Mouse (Mus musculus) right cerebral cortex, postnatal 4 days (tissue): ENCODE measurements around the gene Bzw1.

Experiments
- DNase-seq: peaks from one replicate; pipeline ENCODE4 v3.0.0-alpha.2; 2022

Bzw1 gene

DNA sequence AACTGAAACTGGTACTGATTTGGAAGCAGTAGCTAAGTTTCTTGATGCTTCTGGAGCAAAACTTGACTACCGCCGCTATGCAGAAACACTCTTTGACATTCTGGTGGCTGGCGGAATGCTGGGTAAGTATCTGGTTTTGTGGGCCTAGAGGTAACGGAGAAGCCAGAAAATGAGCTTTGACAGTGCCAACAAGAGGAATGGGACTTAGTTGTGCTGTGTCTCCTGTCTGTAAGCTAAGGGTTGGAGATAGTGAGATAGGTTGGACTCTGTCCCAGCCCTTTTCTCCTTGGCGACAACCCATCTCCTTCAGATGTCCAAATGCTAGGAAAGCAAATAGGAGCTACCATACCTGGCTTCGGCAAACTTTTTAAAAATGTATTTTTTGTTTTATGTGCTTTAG is 5.0 kb downstream of the Bzw1 start:
- DNase-seq: no peak

DNA sequence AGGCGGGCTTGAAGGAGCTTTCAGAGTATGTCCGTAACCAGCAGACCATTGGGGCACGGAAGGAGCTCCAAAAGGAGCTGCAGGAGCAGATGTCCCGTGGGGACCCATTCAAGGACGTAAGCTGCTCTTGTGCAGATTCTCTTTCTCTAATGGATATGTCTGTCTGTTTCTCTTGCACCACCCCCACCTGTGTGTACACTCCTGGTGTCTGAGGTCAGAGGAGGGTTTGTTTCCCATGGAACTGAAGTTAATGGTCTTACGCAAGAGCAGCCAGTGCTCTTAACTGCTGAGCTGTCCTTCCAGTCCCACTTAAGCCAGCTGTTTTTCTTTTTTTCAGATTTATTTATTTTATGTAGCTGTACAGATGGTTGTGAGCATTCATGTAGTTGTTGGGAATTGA is 8.7 kb downstream of the Bzw1 start:
- DNase-seq: no peak

DNA sequence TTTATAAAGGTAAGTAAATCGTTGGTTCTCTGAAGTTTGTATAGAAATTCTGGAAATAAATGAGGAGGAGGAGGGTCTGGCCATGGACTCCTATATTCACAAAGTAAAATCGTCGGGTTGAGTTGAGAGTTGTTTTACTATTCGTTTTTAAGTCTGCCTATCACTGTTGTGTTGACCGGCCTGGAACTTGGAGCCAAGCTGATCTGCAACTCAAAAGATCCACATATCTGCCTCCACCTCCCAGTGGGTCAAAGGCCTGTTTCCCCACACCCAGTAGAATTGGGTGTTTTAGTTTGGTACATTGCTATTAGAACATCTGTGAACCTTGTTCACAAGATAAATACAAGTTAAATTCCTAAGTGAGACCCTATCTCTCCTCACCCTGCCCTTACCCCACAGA is 11.0 kb downstream of the Bzw1 start:
- no peak for DNase-seq

DNA sequence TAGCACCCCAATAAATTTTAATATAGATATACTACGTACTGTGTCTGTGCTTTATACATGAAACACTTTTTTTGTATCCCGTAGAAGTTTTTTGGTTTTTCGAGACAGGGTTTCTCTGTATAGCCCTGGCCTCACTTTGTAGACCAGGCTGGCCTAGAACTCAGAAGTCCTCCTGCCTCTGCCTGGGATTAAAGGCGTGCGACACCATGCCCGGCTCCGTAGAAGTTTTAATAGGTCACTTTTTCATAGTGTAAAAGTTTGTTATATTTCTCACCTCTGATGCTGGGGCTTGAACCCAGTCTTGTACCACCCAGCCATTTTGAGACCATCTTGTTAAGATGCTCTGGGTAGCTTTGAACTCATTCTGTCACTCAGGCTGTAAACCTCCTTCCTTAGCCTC is 14.6 kb downstream of the Bzw1 start:
- no peak for DNase-seq

DNA sequence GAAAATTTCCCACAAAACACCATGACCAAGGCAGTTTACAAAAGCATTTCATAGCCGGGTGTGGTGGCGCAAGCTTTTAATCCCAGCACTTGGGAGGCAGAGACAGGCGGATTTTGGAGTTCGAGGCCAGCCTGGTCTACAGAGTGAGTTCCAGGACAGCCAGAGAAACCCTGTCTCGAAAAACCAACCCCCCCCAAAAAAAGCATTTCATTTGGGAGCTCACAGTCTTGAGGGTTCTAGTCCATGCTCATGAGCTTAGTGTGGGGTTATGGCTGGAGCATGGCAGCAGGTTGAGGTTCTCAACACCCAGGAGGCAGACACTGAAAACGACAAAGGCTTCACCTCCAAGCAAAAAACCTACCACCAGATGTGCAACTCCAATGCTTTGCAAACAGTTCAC is 15.4 kb downstream of the Bzw1 start:
- no peak for DNase-seq

DNA sequence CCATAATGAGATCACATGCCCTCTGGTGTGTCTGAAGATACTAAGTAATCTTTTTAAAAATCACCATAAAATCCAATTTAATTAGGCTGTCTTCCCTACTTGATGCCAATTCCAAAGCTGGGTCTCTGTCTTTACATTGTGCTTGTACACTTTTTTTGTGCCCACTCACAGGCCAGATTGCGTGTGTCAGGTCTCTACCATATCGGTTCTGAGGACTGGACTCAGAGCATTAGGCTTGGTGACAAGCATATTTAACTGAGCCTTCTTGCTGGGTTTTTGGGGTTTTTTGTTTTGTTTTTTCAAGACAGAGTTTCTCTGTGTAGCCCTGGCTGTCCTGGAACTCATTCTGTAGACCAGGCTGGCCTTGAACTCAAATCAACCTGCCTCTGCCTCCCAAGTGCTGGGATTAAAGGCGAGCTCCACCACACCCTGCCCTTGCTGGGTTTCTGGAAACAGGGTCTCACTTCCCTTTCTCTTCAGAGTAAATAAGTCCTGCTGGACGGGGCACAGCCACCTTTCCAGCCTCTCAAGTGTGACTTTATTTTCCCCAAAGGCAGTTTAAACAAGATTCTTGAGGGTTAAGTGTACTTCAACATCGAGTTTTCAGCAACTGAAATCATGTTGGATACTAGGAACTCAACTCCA is 17.0 kb downstream of the Bzw1 start:
- DNase-seq: no peak

DNA sequence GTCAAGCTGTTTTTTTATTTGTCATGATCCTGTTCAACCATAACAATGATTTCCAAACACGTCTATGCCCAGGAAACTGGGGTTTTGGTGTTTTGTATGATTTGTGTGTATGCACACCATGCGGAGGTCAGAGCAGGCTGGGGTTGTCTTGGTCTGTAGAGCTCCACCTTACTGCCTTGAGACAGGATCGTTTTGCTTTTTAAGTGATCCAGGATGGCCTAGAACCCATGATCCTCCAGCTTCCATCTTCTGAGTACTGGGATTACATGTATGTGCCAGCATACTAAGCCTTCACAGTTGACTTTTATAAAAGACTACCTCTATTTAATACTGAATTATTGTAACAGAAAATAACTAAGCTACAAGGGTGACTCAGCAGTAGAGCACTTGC is 17.5 kb downstream of the Bzw1 start:
- no peak for DNase-seq

DNA sequence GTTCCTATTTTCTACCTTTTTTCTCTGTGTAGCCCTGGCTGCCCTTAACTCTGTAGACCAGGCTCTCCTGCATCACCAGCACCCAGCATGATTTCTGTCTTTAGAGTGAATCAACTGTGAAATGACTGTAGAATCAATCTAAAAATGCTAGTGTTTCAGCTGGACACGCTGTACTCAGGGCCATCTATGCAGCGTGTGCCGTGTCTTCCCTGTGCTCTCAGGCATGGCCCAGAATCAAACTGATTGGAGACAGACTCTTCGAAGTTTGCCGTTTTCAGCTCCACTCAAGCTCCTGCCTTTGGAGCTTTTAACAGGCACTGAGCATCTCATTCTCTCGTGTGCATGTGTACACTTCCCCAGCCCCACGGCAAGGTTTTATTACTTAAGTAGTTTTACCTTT is 18.1 kb downstream of the Bzw1 start:
- no peak for DNase-seq

DNA sequence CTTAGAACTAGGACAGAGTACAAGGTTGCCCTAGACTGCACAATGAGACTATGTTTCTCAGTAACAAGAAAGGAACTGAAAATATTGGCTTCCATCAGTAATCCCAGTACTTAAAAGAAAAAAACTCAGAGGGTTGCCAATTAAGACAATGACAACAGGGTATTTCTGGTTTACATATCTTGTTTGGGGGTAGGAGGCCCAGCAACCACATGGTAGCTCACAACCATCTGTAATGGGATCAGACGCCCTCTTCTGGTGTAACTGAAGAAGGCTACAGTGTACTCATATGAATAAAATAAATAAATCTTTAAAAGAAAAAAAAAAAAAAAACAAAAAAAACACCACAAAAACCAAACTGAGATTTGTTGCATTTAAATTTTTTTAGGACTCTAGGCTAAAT is 22.7 kb downstream of the Bzw1 start:
- DNase-seq: no peak

DNA sequence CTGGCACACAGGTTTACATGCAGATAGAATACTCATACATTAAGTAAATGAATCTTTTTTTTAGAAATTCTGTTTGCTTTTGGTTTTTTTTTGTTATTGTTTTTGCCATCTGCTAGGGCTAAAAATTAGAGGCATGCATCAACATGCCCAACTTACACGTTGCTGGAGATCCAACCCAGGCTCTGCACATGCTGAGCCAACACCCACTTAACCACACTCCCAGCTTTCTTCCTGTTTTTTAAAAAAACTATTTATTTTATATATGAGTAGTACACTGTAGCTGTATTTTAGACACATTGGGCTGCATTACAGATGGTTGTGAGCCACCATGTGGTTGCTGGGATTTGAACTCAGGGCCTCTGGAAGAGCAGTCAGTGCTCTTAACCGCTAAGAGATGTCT is 23.4 kb downstream of the Bzw1 start:
- DNase-seq: no peak

DNA sequence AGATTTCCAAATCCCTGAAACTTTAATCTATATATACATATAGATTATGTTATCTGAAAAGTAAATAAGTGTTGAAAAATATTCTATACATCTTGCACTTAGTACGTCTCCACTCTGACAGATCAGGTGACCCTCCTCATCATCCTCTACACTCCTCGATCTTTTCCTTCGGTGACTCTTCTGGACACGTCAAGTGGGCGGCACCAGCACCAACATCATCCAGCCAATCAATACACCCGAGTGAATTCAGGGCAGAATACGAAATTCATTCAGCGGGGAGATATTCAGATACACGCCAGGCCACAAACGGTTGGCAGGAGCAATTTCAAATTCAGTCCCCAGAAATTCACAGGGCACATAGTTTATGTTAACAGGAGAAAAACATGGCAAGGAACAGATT is 27.3 kb downstream of the Bzw1 start:
- no peak for DNase-seq

DNA sequence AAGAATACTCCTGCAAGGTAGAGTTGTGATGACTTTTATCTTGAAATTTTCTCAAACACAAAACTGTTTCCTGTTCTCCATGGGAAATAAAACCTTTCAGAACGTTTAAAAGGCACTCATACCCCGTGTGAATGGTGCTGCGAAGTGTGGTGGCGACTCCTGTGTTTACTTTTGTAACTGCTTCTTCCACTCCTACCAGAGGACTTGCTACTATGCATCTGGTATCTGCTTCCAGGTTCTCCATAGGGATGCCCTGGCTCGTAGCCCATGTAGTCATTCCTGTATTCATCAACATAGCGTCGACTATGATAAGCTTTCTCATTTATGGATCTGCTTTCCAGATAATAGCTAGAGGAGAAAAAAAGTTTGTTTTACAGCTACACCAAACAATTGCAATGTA is 28.3 kb downstream of the Bzw1 start:
- no peak for DNase-seq

DNA sequence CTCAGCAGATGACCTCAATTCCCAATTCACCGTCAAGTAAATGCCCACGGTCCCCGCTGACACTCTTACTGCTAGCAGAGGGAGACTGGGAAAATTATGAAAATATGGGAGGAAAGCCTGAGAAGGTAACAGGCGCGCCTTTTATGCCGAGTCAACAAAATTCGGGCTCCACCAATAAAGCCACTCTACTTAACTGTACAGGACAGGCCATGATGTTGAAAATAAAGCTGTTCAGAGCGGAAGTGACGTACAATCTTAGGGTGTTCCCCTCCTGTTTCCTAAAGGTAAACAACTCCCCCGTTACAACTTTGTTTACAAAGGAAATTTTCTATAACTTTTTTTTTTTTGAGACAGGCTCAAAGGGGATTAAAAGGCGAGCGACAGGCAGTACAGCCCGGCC is 30.2 kb downstream of the Bzw1 start:
- no peak for DNase-seq

DNA sequence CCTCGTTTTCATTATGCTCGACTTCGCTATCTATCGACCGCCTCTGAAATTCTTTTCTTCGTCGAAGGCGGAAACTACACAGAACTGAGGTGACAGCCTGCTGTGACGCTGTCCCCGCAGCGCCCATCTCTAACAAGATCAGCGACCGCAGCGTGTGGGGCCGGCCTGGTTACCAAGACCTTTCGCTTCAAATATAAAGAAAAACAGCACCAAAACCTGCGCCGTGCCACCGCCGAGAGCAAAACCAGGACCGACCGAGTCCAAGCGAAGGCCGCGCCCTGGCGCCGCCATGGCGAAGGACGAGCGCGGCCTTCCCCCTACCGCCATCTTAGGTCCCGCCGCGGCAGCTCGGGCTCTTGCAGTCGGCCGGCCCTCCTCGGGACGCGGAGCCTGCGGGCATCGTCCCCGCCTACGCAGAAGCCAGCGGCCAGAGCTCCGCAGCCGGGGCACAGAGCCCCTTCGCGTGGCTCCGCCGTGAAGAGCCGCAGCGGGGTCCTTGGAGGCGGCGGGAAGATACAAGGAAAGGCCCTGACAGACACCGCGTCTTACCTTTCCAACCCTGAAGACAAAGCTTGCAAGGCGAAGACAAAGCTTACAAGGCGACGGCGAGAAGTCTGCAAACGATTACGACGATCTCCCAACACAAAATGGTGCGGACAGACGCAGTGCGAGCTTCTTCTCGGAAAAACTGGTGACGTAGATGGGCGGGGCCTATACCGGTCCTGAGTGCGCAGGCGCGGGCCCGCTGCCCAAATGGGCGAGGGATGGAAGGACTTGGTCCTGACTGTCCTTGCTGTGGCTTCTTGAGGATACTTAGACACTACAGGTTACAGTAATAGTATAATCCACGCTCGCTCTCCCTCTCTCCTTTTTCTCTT is 30.9 kb downstream of the Bzw1 start, which contains the start of gene Clk1:
Clk1 (minus strand) TSS at position 696 of the 878 bp plus-strand sequence.
- DNase-seq: peak; percentile 96

DNA sequence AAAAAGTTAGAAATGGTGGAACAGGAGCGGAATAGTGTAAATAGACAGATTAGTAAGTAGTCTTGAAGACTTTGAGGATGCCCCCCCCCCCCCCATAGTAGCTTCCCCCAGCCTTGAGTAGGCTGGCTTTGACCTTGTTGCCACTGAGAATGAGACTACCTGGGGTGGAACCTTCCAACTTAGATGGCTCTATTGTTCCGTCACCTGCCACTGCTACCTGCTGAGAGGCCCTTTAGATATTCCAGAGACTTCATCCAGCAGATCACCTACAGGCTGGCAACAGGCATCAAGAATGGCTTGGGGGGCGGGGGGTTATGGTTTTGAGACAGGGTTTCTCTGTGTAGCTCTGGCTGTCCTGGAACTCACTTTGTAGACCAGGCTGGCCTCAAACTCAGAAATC is 31.9 kb downstream of the Bzw1 start:
- DNase-seq: no peak

DNA sequence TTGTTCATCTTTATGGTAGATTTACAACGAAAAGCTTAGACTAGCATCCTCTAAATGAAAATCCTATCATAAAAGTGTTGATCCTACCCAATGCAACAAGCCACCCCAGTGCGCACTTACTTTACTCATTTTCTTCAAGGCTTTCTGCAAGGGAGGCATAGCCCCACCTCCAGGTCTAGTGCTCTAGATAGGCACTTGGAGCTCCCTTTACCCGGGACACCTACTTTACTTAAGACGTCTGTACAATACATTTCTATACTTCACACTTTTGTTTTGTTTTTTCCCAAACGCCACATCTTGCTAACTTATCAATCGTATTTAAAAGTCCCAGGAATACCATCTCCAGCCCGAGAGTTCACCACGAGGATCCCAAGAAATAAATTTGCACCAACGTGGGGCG is 52.0 kb downstream of the Bzw1 start:
- no peak for DNase-seq

DNA sequence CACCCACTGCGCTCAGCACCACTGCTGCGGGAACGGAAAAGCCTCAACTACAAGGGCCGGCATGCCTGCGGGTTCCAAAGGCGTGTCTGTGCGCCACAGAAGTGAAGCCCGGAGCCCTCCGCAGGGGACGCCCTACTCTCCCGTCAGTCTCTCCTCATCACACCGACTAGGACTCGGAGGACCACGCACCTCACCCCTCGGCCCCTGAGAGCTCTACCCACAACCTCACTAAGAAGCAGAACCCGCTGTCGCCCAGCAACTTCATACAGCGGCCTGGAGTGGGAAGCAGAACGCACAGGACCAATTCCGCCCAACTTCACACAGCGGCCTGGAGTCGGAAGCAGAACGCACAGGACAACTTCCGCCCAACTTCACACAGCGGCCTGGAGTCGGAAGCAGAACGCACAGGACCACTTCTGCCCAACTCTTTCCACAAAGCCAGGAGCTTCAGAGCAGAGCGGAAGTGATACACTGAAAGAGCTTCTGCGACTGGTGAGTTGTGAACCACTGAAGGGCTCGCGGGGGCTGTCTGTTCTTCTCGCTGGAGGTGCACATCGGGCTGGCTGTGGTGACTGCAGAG is 52.5 kb downstream of the Bzw1 start, which contains the start of the genes Nif3l1 and Ppil3:
Nif3l1 (plus strand) TSS at position 9 of the 580 bp plus-strand sequence.
Ppil3 (minus strand) TSS at position 344 of the 580 bp plus-strand sequence.
- DNase-seq: peak; percentile 76

DNA sequence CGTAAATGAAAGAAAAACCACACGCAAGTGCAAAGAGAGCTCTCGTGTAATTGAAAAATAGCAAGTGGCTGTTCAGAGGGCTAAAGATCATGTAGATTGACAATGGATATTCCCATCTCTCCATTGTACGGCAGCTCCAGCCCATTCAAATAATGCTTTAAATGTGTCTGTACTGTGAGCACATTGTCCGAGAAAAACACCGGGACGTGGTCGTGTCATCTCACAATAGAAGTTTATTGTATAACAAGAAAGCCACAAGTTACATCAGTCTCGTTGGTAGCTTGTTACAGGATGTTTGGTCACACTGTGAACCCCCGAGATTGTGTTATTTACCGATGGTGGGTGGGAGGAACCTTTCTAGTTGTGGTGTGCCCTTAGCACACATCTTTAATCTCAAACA is 53.2 kb downstream of the Bzw1 start:
- DNase-seq: no peak

DNA sequence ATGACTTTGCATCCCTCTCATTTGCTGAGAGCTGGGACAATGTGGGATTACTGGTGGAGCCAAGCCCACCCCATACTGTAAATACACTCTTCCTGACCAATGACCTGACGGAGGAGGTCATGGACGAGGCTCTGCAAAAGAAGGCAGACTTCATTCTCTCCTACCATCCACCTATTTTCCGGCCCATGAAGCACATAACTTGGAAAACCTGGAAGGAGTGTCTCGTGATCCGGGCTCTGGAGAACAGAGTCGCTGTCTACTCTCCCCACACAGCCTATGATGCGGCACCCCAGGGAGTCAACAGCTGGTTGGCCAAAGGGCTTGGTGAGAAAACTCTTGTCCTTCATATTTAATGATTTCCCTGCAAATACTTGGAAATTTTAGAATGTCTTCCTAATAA is 55.1 kb downstream of the Bzw1 start:
- DNase-seq: no peak

DNA sequence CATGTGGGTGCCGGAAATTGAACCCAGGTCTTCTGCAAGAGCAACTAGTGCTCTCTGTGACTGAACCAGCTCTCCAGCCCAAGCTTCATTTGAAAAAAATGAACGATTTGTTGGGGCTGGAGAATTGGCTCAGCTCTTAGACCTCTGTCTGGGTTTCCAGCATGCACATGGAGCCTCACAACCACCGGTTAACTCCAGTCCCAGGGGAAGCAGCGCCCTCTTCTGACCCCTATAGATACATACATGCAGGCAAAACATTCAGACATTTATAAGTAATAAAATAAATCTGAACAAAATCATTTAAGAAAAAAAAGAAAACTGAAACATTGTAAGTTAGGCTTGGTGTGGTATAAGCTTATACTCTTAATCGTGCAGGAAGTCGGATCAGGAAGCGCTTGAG is 55.7 kb downstream of the Bzw1 start:
- DNase-seq: no peak

DNA sequence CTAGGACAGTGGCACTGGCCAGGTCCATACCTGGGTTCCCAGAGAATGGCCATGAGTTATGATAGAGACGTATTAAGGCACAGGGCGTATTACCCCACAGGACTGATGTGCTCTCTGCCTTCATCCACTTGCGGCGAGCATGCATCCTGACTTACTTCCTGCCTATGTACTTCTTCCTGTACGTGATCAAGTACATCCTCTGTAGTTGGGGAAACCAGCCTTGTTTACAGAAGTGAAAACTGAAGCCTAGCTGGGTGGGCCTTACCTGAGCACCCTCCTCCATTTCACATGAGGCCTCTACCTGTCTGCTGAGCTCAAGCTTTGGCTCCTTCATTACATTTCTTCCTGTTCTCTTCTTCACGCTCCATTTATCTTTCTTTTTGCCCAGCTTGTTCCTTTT is 61.6 kb downstream of the Bzw1 start:
- DNase-seq: no peak
